Mouse (Mus musculus) hindbrain, embryonic 13.5 days (tissue): ENCODE results near the gene Cntn5. TPM values are rescaled to one million over a fixed set of nuclear protein-coding genes. Genes with fewer than 3 reads are reported as not detected.

Experiments used
- ATAC-seq: fragments of 200-750 bp; cut with Nextera tagmentation; 2 replicates; pipeline ENCODE4 v1.8.0; 2017; ENCODE audit warnings: moderate TSS enrichment; ENCODE audit not compliant: low FRiP score
- H3K27ac ChIP-seq: fragments of 300-500 bp; sonication (generic); 2 replicates; pipeline ENCODE4 v1.5.1; 2015; ENCODE audit warnings: inconsistent platforms, mild to moderate bottlenecking, moderate library complexity
- H3K27me3 ChIP-seq: fragments of 300-500 bp; sonication (generic); 2 replicates; pipeline ENCODE4 v1.6.1; 2015; ENCODE audit warnings: mild to moderate bottlenecking, inconsistent platforms
- H3K36me3 ChIP-seq: fragments of 300-500 bp; sonication (generic); 2 replicates; pipeline ENCODE4 v1.6.1; 2015; ENCODE audit warnings: mild to moderate bottlenecking, inconsistent platforms
- H3K4me1 ChIP-seq: fragments of 300-500 bp; sonication (generic); replicated peaks from 2 replicates; pipeline ENCODE4 v1.6.1; 2015; ENCODE audit warnings: inconsistent platforms
- H3K4me2 ChIP-seq: fragments of 300-500 bp; sonication (generic); 2 replicates; pipeline ENCODE4 v1.6.1; 2015; ENCODE audit warnings: inconsistent platforms, mild to moderate bottlenecking, moderate library complexity
- H3K4me3 ChIP-seq: fragments of 300-500 bp; sonication (generic); 2 replicates; pipeline ENCODE4 v1.5.1; 2015; ENCODE audit warnings: mild to moderate bottlenecking, inconsistent platforms
- H3K9ac ChIP-seq: fragments of 300-500 bp; sonication (generic); 2 replicates; pipeline ENCODE4 v1.6.1; 2015; ENCODE audit warnings: mild to moderate bottlenecking, inconsistent platforms
- H3K9me3 ChIP-seq: fragments of 300-500 bp; sonication (generic); 2 replicates; pipeline ENCODE4 v1.6.1; 2016; ENCODE audit warnings: inconsistent platforms
- WGBS: fragments of 180-500 bp; shearing (Covaris S2); methylation state at CpG from one replicate; pipeline ENCODE4 v1.1.7; 2015; 5-methylcytosine and 5-hydroxymethylcytosine counted together
- polyA plus RNA-seq: library from polyadenylated mRNA; unstranded; fragments of >200 nt; fragmentation: Nextera tagmentation; extraction: Ambion mirVana; gene quantifications from 2 replicates; pipeline ENCODE4 v1.2.1, GENCODE M21; 2015

Gene Cntn5
- polyA plus RNA-seq, 1 experiment from 2014 or later: 14.7 TPM

DNA sequence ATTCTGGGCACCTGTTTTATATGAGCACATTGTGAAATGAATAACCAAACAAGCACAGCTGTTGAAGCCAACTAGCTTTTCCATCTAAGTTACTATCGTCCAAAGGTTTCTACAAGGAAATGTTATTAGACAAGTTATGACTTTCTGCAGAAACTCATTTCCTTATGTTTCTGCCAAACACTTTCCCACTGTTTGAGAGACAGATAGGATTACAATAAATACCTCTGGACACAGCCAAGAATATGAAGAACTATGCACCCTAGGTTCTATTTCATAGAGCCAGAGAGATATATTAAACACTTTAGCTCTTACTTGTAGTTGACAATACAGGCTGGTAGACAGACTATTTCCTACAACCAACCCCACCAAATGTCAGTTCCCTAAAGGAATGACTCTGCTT lies 383.5 kb downstream of the Cntn5 start:
- H3K27ac ChIP-seq: no peak overlapping the region
- no peak overlapping the region for H3K9ac ChIP-seq
- ATAC-seq: no peak
- H3K4me1 ChIP-seq: no peaks in the 10 kb centered on the region
- H3K27me3 ChIP-seq: no peaks in the 10 kb centered on the region
- no peaks in the 10 kb centered on the region for H3K36me3 ChIP-seq
- no peaks in the 10 kb centered on the region for H3K9me3 ChIP-seq
- H3K4me3 ChIP-seq: no peak overlapping the region
- H3K4me2 ChIP-seq: no peak overlapping the region
- WGBS: 89% methylated on average over 1 of the region's 1 CpGs

- Histone ChIP-seq H3K9ac (no peak overlapping the region), H3K36me3 (no peaks in the 10 kb centered on the region), H3K4me3 (no peak overlapping the region), H3K4me2 (no peak overlapping the region), H3K27me3 (no peaks in the 10 kb centered on the region), H3K9me3 (no peaks in the 10 kb centered on the region), H3K4me1 (no peaks in the 10 kb centered on the region), H3K27ac (no peak overlapping the region)
- no peak for ATAC-seq
Observed at GRCm38 (mm10) chr9:10492243-10492642, 412.3 kb downstream of the Cntn5 start.

DNA sequence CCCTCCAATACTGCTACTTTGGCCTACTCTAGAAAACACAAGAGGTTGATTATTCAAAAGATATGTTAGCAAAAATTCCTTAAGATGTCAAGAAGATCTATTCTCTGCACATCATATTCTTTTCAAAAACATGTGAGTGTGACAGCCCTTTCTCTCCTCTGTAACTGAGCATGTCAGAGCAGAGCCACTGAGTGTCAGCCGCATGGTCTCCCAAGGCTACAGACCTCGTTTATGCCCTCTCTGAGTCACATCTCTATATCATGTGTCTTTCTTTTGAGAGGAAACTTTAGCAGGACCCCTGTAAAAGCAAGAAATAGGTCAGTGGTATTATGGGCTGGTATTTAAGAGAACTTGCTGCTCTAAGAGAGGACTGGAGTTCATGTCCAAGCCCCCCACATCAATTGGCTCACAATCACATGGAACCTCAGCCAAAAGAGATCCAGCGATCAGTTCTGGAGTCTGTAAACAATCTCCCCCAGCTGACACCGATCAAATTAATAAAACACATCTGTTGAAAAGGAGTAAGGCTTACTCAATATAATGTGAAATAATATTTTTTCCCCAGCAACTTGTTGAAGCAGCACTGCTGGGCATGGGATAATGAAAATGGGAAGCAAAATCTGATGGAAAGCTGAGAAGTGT lies 433.0 kb downstream of the Cntn5 start:
- H3K4me1 ChIP-seq: no peaks in the 10 kb centered on the region
- no peaks in the 10 kb centered on the region for H3K27me3 ChIP-seq
- H3K9ac ChIP-seq: no peak overlapping the region
- ATAC-seq: no peak
- no peaks in the 10 kb centered on the region for H3K36me3 ChIP-seq
- 81% methylated on average over 4 of the region's 4 CpGs for WGBS
- H3K27ac ChIP-seq: no peak overlapping the region
- H3K4me2 ChIP-seq: no peak overlapping the region
- H3K4me3 ChIP-seq: no peak overlapping the region
- H3K9me3 ChIP-seq: no peaks in the 10 kb centered on the region

- no peak overlapping the region for H3K4me2 ChIP-seq
- no peaks in the 10 kb centered on the region for H3K9me3 ChIP-seq
- H3K27ac ChIP-seq: no peak overlapping the region
- H3K36me3 ChIP-seq: no peaks in the 10 kb centered on the region
- no peak overlapping the region for H3K4me3 ChIP-seq
- no peak for ATAC-seq
- H3K27me3 ChIP-seq: no peaks in the 10 kb centered on the region
- no peaks in the 10 kb centered on the region for H3K4me1 ChIP-seq
- no peak overlapping the region for H3K9ac ChIP-seq
Observed at GRCm38 (mm10) chr9:10464758-10465157, 439.8 kb downstream of the Cntn5 start.

DNA sequence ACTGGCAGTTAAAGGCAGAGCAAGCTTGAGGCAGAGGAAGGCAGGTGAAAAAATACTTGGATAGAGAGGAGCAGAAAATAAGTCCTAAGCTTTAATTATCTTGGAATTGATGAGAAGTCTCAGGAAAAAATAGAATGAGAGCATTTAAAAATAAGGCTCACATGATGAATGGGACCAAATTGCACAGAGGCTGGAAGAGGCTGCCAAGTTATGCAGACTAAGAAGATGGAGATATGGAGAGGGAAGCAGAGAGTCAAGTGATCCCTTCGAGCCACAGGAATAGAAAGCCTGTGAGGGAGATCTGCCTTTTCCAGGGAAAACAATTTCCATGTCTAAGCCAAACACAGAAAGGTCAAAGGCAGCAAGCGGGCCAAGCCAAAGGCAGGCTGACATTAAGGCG lies 446.7 kb downstream of the Cntn5 start:
- Histone ChIP-seq H3K4me3 (no peak overlapping the region), H3K27ac (no peak overlapping the region), H3K36me3 (no peaks in the 10 kb centered on the region), H3K9ac (no peak overlapping the region), H3K4me1 (0 out of 2 replicates have a peak, but pooled peaks cover 4% of the 10 kb centered on the region), H3K27me3 (no peaks in the 10 kb centered on the region), H3K9me3 (no peaks in the 10 kb centered on the region), H3K4me2 (no peak overlapping the region)
- ATAC-seq: no peak
- WGBS: 33% methylated on average over 3 of the region's 3 CpGs

DNA sequence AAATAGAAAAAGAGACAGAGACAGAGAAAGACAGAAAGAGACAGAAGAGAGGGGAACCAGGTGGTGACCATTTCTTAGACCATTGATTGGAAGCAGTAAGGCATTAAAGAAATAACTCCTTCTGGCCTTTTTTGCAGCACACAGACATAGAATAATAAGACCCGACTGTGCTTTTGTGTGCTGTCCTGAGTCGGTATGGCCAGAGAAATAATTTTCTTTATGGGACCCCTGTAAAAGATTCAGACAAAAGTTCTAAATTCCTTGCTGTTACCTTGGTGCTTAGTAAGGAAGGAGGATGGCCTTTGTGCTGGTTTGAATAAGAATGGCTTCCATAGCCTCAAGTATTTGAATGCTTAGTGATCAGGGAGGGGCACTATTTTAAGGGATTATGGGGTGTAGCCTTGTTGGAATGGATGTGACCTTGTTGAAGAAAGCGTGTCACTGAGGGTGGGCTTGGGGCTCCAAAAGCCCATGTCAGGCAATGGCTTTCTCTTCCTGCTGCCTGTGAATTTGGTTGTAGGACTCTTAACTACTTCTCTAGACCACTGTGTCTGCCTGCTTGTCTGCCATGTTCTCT lies 455.5 kb downstream of the Cntn5 start:
- H3K9me3 ChIP-seq: no peaks in the 10 kb centered on the region
- no peaks in the 10 kb centered on the region for H3K36me3 ChIP-seq
- H3K4me2 ChIP-seq: no peak overlapping the region
- H3K4me3 ChIP-seq: no peak overlapping the region
- no peak overlapping the region for H3K27ac ChIP-seq
- H3K27me3 ChIP-seq: no peaks in the 10 kb centered on the region
- H3K4me1 ChIP-seq: 0 out of 2 replicates have a peak, but pooled peaks cover 4% of the 10 kb centered on the region
- WGBS: 29% methylated on average over 3 of the region's 3 CpGs
- no peak overlapping the region for H3K9ac ChIP-seq
- 0 out of 2 replicates have a peak, but pooled peaks have one; percentile 28 for ATAC-seq

DNA sequence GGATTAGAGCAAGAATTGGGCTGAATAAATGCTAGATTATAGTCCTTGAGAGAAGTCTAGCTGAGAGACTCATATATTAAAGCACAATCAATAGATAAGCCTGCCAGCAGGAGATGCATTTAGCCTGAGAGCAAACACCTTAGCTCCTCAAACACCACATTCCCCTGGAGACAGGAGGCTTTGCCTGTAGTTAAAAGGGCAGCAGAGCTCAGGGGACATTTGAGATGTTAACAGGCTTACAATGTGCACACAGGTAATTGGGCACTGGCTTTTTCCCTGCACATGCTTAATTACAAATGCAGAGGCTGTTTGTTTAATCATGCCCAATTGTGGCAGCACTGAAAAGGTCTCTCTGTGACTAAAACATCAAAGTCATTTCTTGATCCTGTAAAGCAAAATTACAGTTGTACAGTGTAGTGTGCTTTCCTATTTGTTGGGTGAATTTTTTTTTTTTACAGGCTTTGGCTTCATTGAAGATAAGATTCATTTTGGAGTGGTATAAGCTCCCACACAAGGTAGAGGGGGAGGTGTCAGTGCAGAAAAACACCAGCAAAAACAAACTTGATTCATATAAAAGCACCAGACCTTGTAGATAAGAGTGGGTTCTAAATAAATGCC lies 457.2 kb downstream of the Cntn5 start:
- no peak overlapping the region for H3K27ac ChIP-seq
- no peak; the same call in 1 of the 2 replicates for ATAC-seq
- no peaks in the 10 kb centered on the region for H3K27me3 ChIP-seq
- no peak overlapping the region for H3K9ac ChIP-seq
- H3K4me2 ChIP-seq: no peak overlapping the region
- H3K9me3 ChIP-seq: no peaks in the 10 kb centered on the region
- no peaks in the 10 kb centered on the region for H3K36me3 ChIP-seq
- H3K4me3 ChIP-seq: no peak overlapping the region
- 0 out of 2 replicates have a peak, but pooled peaks cover 4% of the 10 kb centered on the region for H3K4me1 ChIP-seq

DNA sequence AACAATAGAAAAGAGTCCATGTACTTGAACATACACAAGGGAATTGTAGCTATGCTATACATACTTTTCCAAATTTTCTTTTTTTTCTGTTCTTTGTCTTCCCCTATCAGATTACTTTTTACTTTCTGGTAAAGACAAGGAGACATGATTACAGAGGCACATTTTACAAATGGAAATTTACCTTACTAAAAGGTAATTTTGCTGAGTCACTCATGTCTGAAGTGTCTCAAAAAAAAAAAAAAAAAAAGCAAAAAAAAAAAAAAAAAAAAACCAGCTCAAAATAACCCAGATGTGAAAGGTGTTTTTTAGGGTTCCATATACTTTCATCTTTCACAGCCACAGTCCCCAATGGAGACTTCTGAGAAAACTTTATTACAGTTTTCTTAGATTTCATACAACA lies 492.5 kb downstream of the Cntn5 start:
- H3K4me2 ChIP-seq: no peak overlapping the region
- no peak overlapping the region for H3K27ac ChIP-seq
- no peak overlapping the region for H3K9ac ChIP-seq
- ATAC-seq: no peak
- H3K9me3 ChIP-seq: no peaks in the 10 kb centered on the region
- no peaks in the 10 kb centered on the region for H3K36me3 ChIP-seq
- no peaks in the 10 kb centered on the region for H3K4me1 ChIP-seq
- no peak overlapping the region for H3K4me3 ChIP-seq
- H3K27me3 ChIP-seq: no peaks in the 10 kb centered on the region

GRCm38 (mm10) chr9:10400099-10400498 lies 504.5 kb downstream of the Cntn5 start:
- no peak overlapping the region for H3K9ac ChIP-seq
- ATAC-seq: no peak
- H3K4me1 ChIP-seq: no peaks in the 10 kb centered on the region
- H3K27me3 ChIP-seq: no peaks in the 10 kb centered on the region
- H3K9me3 ChIP-seq: no peaks in the 10 kb centered on the region
- no peak overlapping the region for H3K4me2 ChIP-seq
- no peak overlapping the region for H3K27ac ChIP-seq
- no peaks in the 10 kb centered on the region for H3K36me3 ChIP-seq
- 69% methylated on average over 7 of the region's 7 CpGs for WGBS
- H3K4me3 ChIP-seq: no peak overlapping the region

DNA sequence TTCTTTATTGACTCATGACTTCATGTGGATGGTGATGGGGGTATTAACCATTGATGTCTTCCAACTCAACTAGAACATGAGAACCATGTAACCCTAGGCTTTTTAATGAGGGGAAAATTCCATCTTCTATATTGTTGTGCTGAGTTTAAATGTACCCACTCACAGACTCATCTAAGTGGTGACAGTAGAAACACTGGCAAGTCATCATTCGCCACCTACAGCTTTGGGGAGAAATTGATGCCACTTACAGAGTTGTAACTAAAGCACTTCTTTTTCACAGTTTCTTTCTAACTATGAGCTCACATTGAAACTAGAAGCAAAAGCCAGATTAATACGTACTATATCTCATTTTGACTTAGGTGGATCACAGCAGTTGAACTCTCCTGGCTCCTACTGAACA lies 514.7 kb downstream of the Cntn5 start:
- Histone ChIP-seq H3K27ac (no peak overlapping the region), H3K27me3 (no peaks in the 10 kb centered on the region), H3K9ac (no peak overlapping the region), H3K9me3 (no peaks in the 10 kb centered on the region), H3K4me3 (no peak overlapping the region), H3K36me3 (no peaks in the 10 kb centered on the region), H3K4me1 (no peaks in the 10 kb centered on the region), H3K4me2 (no peak overlapping the region)
- 90% methylated on average over 2 of the region's 2 CpGs for WGBS
- no peak for ATAC-seq

DNA sequence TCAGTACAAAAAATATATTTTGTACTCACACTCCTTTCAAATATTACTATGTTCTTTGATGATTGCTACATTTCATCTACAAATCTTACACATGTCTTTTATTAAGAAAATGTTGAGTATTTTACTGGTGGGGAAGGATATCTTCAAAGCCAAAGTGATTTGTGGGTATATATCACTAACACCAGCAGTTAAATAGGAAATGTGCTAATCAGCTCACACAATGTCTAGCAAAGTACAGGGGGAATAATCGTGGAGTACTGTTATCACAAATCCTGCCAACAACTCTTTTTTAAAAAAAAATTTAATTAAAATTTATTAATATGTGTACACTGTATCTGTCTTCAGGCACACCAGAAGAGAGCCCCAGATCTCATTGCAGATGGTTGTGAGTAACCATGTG lies 520.1 kb downstream of the Cntn5 start:
- H3K27ac ChIP-seq: no peak overlapping the region
- WGBS: 84% methylated on average over 1 of the region's 1 CpGs
- no peaks in the 10 kb centered on the region for H3K4me1 ChIP-seq
- no peak overlapping the region for H3K4me3 ChIP-seq
- H3K4me2 ChIP-seq: no peak overlapping the region
- ATAC-seq: no peak
- H3K9me3 ChIP-seq: no peaks in the 10 kb centered on the region
- no peak overlapping the region for H3K9ac ChIP-seq
- H3K36me3 ChIP-seq: no peaks in the 10 kb centered on the region
- H3K27me3 ChIP-seq: no peaks in the 10 kb centered on the region

GRCm38 (mm10) chr9:10383140-10383539 lies 521.4 kb downstream of the Cntn5 start:
- no peaks in the 10 kb centered on the region for H3K36me3 ChIP-seq
- H3K4me3 ChIP-seq: no peak overlapping the region
- no peaks in the 10 kb centered on the region for H3K4me1 ChIP-seq
- no peaks in the 10 kb centered on the region for H3K27me3 ChIP-seq
- no peak overlapping the region for H3K27ac ChIP-seq
- no peaks in the 10 kb centered on the region for H3K9me3 ChIP-seq
- ATAC-seq: no peak
- H3K9ac ChIP-seq: no peak overlapping the region
- no peak overlapping the region for H3K4me2 ChIP-seq

DNA sequence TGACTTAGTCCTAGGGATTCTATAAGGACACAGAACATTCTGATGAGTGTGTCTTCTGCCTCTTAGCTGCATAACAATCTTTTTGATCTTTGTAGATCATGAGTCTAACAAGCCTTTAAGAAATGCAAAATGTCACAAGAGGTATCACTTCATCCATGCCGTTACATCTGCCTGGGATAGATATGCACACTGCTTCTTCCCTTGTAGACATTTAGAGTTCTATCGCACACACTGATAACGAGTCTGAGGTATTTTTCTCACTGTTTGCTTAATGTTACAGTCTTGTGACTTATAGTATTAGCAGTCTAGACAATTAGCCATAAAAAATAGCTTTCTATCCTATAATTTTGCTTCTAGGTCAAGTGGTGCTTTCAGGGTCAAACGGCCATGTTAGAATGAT lies 522.9 kb downstream of the Cntn5 start:
- H3K9ac ChIP-seq: no peak overlapping the region
- no peak overlapping the region for H3K4me3 ChIP-seq
- no peak overlapping the region for H3K27ac ChIP-seq
- no peaks in the 10 kb centered on the region for H3K27me3 ChIP-seq
- no peaks in the 10 kb centered on the region for H3K36me3 ChIP-seq
- no peaks in the 10 kb centered on the region for H3K9me3 ChIP-seq
- no peak overlapping the region for H3K4me2 ChIP-seq
- 93% methylated on average over 4 of the region's 4 CpGs for WGBS
- no peaks in the 10 kb centered on the region for H3K4me1 ChIP-seq
- no peak for ATAC-seq
